Mouse (Mus musculus) E14TG2a.4 (cell line): ENCODE data around the gene Macrod2.

Experiments used
- CTCF ChIP-seq: conservative IDR thresholded peaks from 2 replicates; pipeline ENCODE4 v1.5.1; 2014; ENCODE audit warnings: low read length
- NANOG ChIP-seq: IDR thresholded peaks from 2 replicates; pipeline ENCODE4 v1.6.1; 2014; ENCODE audit warnings: borderline replicate concordance, low read length, mixed read lengths
- POU5F1 ChIP-seq: IDR thresholded peaks from 2 replicates; pipeline ENCODE4 v1.6.1; 2014; ENCODE audit warnings: low read length, borderline replicate concordance

GRCm38 (mm10) chr2:141091320-141091719 lies 696.2 kb downstream of the Macrod2 start:
- TF ChIP-seq NANOG (no peak), CTCF (no peak), POU5F1 (no peak)
